Mouse (Mus musculus) liver, embryonic 15.5 days (tissue): ENCODE results near the gene Olfr186. TPM values are rescaled to one million over a fixed set of nuclear protein-coding genes. Genes with fewer than 3 reads are reported as not detected.
"Not testable (repeated sequence)": the region's sequence is repeated elsewhere in the genome, so short reads cannot be mapped to it uniquely, and the experiment has no call there.

ENCODE experiments used
- ATAC-seq: fragments of 200-750 bp; cut with Nextera tagmentation; 2 replicates; pipeline ENCODE4 v1.8.0; 2017; ENCODE audit warnings: moderate number of reproducible peaks, mild to moderate bottlenecking, moderate library complexity; ENCODE audit not compliant: insufficient read depth
- H3K27ac ChIP-seq: fragments of 300-500 bp; sonication (generic); replicated peaks from 2 replicates; pipeline ENCODE4 v1.5.1; 2015; ENCODE audit warnings: mild to moderate bottlenecking, inconsistent platforms
- H3K27me3 ChIP-seq: fragments of 300-500 bp; sonication (generic); 2 replicates; pipeline ENCODE4 v1.6.1; 2015; ENCODE audit warnings: mild to moderate bottlenecking, inconsistent platforms
- H3K36me3 ChIP-seq: fragments of 300-500 bp; sonication (generic); replicated peaks from 2 replicates; pipeline ENCODE4 v1.6.1; 2015; ENCODE audit warnings: moderate library complexity, mild to moderate bottlenecking, inconsistent platforms
- H3K4me1 ChIP-seq: fragments of 300-500 bp; sonication (generic); replicated peaks from 2 replicates; pipeline ENCODE4 v1.6.1; 2015; ENCODE audit warnings: inconsistent platforms
- H3K4me2 ChIP-seq: fragments of 300-500 bp; sonication (generic); 2 replicates; pipeline ENCODE4 v1.6.1; 2015; ENCODE audit warnings: moderate library complexity, mild to moderate bottlenecking, inconsistent platforms
- H3K4me3 ChIP-seq: fragments of 300-500 bp; sonication (generic); replicated peaks from 2 replicates; pipeline ENCODE4 v1.5.1; 2015; ENCODE audit warnings: mild to moderate bottlenecking, inconsistent platforms
- H3K9ac ChIP-seq: fragments of 300-500 bp; sonication (generic); 2 replicates; pipeline ENCODE4 v1.6.1; 2015; ENCODE audit warnings: moderate library complexity, mild to moderate bottlenecking, inconsistent platforms
- H3K9me3 ChIP-seq: fragments of 300-500 bp; sonication (generic); replicated peaks from 2 replicates; pipeline ENCODE4 v1.6.1; 2016; ENCODE audit warnings: inconsistent platforms
- WGBS: fragments of 180-500 bp; shearing (Covaris S2); methylation state at CpG from one replicate; pipeline ENCODE4 v1.1.7; 2015; ENCODE audit warnings: mixed read lengths; ENCODE audit not compliant: insufficient replicate concordance; 5-methylcytosine and 5-hydroxymethylcytosine counted together
- polyA plus RNA-seq: library from polyadenylated mRNA; unstranded; fragments of >200 nt; fragmentation: Nextera tagmentation; extraction: Ambion mirVana; gene quantifications from 2 replicates; pipeline ENCODE4 v1.2.1, GENCODE M21; 2015

The Olfr186 gene
- polyA plus RNA-seq: not detected in 2 replicates

GRCm38 (mm10) chr16:59030191-59030590 is at the start of gene Olfr186:
TSS of gene Olfr186 (minus strand) at chr16:59030291.
- H3K4me2 ChIP-seq: no peak within 1 kb of the TSS
- H3K27ac ChIP-seq: no peak within 1 kb of the TSS
- no peaks in the 10 kb centered on the region for H3K27me3 ChIP-seq
- H3K9ac ChIP-seq: no peak within 1 kb of the TSS
- no peak for ATAC-seq
- no peaks in the 10 kb centered on the region for H3K4me1 ChIP-seq
- H3K36me3 ChIP-seq: no peaks in the 10 kb centered on the region
- WGBS: 69% methylated on average over 4 of the region's 4 CpGs
- H3K4me3 ChIP-seq: no peak within 1 kb of the TSS
- H3K9me3 ChIP-seq: no peaks in the 10 kb centered on the region

- WGBS: 62% methylated on average over 5 of the region's 5 CpGs
- Histone ChIP-seq H3K4me3 (no peak within 1 kb of the TSS), H3K36me3 (no peaks in the 10 kb centered on the region), H3K27me3 (no peaks in the 10 kb centered on the region), H3K4me1 (no peaks in the 10 kb centered on the region), H3K4me2 (no peak within 1 kb of the TSS), H3K9me3 (no peaks in the 10 kb centered on the region), H3K9ac (no peak within 1 kb of the TSS), H3K27ac (no peak within 1 kb of the TSS)
- ATAC-seq: no peak
These were observed 47.8 kb upstream of the Olfr186 start, which contains the start of gene Olfr190 for GRCm38 (mm10) chr16:59077905-59078304. TSS of gene Olfr190 (minus strand) at chr16:59078005.

DNA sequence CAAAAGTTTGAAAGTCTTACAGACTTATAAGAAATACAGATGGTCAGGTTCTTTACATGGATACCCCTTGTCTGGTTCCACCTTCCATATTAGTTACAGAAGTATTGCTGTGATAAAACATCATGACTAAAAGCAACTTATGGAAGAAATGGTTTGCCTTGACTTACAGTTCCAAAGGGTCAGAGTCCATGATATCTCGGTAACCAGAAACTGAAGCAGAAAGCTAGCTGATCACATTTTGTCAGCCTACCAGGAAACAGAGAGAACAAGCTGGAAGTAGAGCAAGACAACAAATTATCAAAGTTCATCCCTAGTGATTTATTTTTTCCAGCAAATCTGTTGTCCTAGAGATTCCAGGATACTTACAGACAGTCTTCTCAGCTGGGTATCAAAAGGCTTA is 43.4 kb upstream of the Olfr186 start:
- Histone ChIP-seq H3K27me3 (no peaks in the 10 kb centered on the region), H3K9ac (no peak overlapping the region), H3K4me3 (no peak overlapping the region), H3K27ac (no peak overlapping the region), H3K4me1 (no peaks in the 10 kb centered on the region), H3K4me2 (no peak overlapping the region), H3K9me3 (no peaks in the 10 kb centered on the region), H3K36me3 (no peaks in the 10 kb centered on the region)
- ATAC-seq: no peak
- 49% methylated on average over 1 of the region's 1 CpGs for WGBS

- Histone ChIP-seq H3K4me1 (no peaks in the 10 kb centered on the region), H3K9me3 (no peaks in the 10 kb centered on the region), H3K4me3 (no peak overlapping the region), H3K36me3 (no peaks in the 10 kb centered on the region), H3K4me2 (no peak overlapping the region), H3K27me3 (no peaks in the 10 kb centered on the region), H3K9ac (no peak overlapping the region), H3K27ac (no peak overlapping the region)
- no peak for ATAC-seq
These were observed 41.7 kb upstream of the Olfr186 start for GRCm38 (mm10) chr16:59071755-59072154.

GRCm38 (mm10) chr16:59062411-59062810 is 32.3 kb upstream of the Olfr186 start:
- H3K4me2 ChIP-seq, H3K4me1 ChIP-seq, H3K27me3 ChIP-seq, H3K27ac ChIP-seq, H3K9me3 ChIP-seq, H3K36me3 ChIP-seq, H3K9ac ChIP-seq, ATAC-seq, H3K4me3 ChIP-seq: not testable (repeated sequence)
- WGBS: 39% methylated on average over 3 of the region's 3 CpGs

DNA sequence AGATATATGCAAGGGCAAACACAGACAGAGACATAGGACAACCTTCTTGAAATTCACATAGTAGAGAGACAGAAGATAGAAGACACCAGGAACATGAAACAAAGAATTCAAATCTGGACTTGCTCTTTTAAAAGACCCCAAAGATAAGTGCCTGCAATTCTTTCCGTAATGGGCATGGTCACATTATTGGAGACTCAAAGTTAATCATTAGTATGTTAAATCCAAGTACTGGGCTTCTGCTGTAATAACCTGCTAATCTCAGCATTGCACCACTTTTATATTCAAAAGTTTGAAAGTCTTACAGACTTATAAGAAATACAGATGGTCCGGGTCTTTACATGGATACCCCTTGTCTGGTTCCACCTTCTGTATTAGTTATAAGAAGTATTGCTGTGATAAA is 19.2 kb upstream of the Olfr186 start:
- 74% methylated on average over 2 of the region's 2 CpGs for WGBS

GRCm38 (mm10) chr16:59048860-59049259 is 18.8 kb upstream of the Olfr186 start:
- Histone ChIP-seq H3K27me3 (no peaks in the 10 kb centered on the region), H3K9me3 (no peaks in the 10 kb centered on the region), H3K9ac (no peak overlapping the region), H3K27ac (no peak overlapping the region), H3K4me2 (no peak overlapping the region), H3K36me3 (no peaks in the 10 kb centered on the region), H3K4me1 (no peaks in the 10 kb centered on the region), H3K4me3 (no peak overlapping the region)
- no peak for ATAC-seq
- WGBS: 40% methylated on average over 1 of the region's 1 CpGs

More for the DNA sequence above, 19.2 kb upstream of the Olfr186 start:
- not testable (repeated sequence) for ATAC-seq, H3K9ac ChIP-seq, H3K4me2 ChIP-seq, H3K27ac ChIP-seq, H3K9me3 ChIP-seq, H3K27me3 ChIP-seq, H3K36me3 ChIP-seq, H3K4me3 ChIP-seq, H3K4me1 ChIP-seq

DNA sequence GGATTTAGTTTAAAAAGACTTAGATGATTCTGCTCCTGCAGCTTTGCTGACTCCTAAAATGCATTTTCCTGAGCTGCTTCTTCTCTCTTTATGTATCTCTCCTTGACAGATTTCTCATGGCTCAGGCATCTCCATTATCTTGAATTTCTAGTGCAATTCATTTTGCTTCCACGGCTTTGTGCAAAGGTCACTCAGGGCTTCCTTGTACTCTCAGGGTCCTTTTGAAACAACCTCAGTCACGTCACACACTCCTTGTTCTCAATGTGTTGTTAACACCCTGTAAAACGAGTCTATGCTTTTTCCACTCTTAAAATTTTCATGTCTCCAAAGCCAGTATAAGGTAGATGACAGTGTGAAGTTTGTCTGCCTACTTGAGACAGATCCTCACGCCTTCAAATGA is 17.5 kb upstream of the Olfr186 start:
- H3K27me3 ChIP-seq: no peaks in the 10 kb centered on the region
- no peak overlapping the region for H3K4me3 ChIP-seq
- no peaks in the 10 kb centered on the region for H3K36me3 ChIP-seq
- no peak overlapping the region for H3K27ac ChIP-seq
- no peak overlapping the region for H3K9ac ChIP-seq
- WGBS: 38% methylated on average over 4 of the region's 4 CpGs
- ATAC-seq: no peak
- H3K9me3 ChIP-seq: no peaks in the 10 kb centered on the region
- no peaks in the 10 kb centered on the region for H3K4me1 ChIP-seq
- no peak overlapping the region for H3K4me2 ChIP-seq

DNA sequence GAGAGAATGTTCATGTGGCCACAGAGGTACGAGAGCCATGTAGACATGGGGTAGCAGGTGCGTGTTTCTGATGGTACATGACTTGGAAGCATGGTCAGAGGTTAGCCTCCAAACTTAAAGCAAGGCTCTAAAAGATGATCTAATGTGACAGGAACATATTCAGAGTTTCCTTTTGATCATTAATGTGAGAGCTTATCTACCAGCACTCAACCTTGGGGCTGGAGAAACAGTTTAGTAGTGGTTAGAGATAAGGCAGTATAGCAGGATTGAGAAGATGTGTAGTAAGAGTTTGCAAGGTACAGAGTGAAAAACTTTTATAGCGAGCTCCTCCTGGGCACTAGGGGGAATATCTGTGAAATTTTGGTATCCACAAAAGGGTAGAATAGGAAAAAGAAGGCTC is 15.7 kb upstream of the Olfr186 start:
- Histone ChIP-seq H3K4me2 (no peak overlapping the region), H3K9me3 (no peaks in the 10 kb centered on the region), H3K4me1 (no peaks in the 10 kb centered on the region), H3K27ac (no peak overlapping the region), H3K4me3 (no peak overlapping the region), H3K27me3 (no peaks in the 10 kb centered on the region), H3K36me3 (no peaks in the 10 kb centered on the region), H3K9ac (no peak overlapping the region)
- ATAC-seq: no peak
- WGBS: 47% methylated on average over 3 of the region's 3 CpGs

DNA sequence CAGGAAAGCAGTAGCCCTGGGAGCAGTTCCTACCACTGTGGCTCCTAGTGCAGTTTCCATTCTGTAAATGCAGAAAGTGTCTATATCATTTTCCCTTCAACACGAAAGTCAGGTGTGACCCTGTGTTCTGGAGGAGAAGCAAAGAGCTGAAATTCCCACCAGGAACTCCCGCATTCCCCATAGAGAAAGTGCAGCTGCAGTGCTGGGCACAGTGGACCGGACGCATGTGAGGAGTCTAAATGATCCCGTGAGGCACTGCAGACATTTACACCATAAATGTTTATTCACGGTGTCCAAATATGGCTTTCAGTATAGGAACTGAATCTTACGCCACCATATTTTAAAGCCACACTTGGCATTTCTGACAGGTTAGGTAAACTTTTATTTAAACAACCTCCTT is 9.6 kb upstream of the Olfr186 start, which contains the start of gene Olfr187:
Gene Olfr187 (minus strand): TSS at position 58 of the 400 bp plus-strand sequence.
- 72% methylated on average over 7 of the region's 7 CpGs for WGBS
- no peak for ATAC-seq
- H3K4me3 ChIP-seq: no peak within 1 kb of the TSS

GRCm38 (mm10) chr16:59013357-59014018 is 16.6 kb downstream of the Olfr186 start:
- Histone ChIP-seq H3K27me3 (no peaks in the 10 kb centered on the region), H3K4me3 (no peak overlapping the region), H3K36me3 (no peaks in the 10 kb centered on the region), H3K4me2 (no peak overlapping the region), H3K27ac (no peak overlapping the region), H3K9ac (no peak overlapping the region), H3K9me3 (no peaks in the 10 kb centered on the region), H3K4me1 (no peaks in the 10 kb centered on the region)
- WGBS: 25% methylated on average over 2 of the region's 2 CpGs
- ATAC-seq: no peak

More for the DNA sequence above, 9.6 kb upstream of the Olfr186 start, which contains the start of gene Olfr187:
- Histone ChIP-seq H3K27me3 (no peaks in the 10 kb centered on the region), H3K4me2 (no peak within 1 kb of the TSS), H3K9me3 (no peaks in the 10 kb centered on the region), H3K27ac (no peak within 1 kb of the TSS), H3K4me1 (no peaks in the 10 kb centered on the region), H3K9ac (no peak within 1 kb of the TSS), H3K36me3 (no peaks in the 10 kb centered on the region)

GRCm38 (mm10) chr16:59007146-59007545 is 22.9 kb downstream of the Olfr186 start:
- Histone ChIP-seq H3K4me3 (no peak overlapping the region), H3K27me3 (no peaks in the 10 kb centered on the region), H3K27ac (no peak overlapping the region), H3K9ac (no peak overlapping the region), H3K4me1 (no peaks in the 10 kb centered on the region), H3K36me3 (no peaks in the 10 kb centered on the region), H3K9me3 (no peaks in the 10 kb centered on the region), H3K4me2 (no peak overlapping the region)
- ATAC-seq: no peak
